Mouse (Mus musculus) frontal cortex, postnatal 14 days (tissue): Measurements from ENCODE around the gene Lmcd1.
"Not testable (repeated sequence)": the region's sequence is repeated elsewhere in the genome, so short reads cannot be mapped to it uniquely, and the experiment has no call there.

Experiments
- DNase-seq, 2 experiments: peaks; one replicate each; pipeline ENCODE4 v3.0.0; 2022; ENCODE audit warnings: low spot score in 2 of 2

Gene Lmcd1

DNA sequence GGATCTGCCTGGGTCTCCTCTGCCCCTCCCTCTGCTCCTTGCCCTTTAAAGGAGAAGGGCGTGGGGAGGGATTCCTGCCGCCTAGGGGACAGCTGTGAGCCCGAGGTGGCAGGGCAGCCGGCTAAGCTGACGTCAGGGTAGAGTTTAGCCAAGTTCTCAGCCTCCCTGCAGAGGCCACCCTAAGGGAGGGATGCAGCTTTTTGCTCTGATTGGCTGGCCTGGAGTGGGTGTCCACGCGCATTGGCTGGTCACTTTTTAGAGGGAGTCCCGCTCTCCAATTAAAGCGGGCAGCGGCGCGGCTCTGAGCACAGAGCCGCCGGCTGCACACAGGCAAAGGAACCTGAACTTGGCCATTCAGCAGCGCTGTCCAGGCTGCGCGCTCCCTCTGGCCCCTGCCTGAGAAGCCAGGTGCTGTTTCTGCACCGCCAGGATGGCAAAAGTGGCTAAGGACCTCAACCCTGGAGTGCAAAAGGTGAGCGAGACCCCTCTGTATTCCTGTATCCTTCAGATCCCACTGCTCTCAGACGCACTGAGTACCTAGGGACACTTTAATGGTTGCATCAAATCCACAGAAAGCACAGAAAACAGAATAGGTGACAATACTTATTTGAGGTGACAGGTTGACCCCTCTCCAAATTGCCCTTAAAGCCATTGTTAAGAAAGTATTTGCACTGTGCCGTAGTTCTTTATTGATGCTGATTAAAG is at the start of gene Lmcd1:
Gene Lmcd1, plus strand, starts transcription at position 258 of the 705 bp plus-strand sequence.
- DNase-seq: peak; percentile 60 to 61

GRCm38 (mm10) chr6:112223877-112224632 is 49.5 kb upstream of the Lmcd1 start:
- DNase-seq: no peak

GRCm38 (mm10) chr6:112236775-112237174 is 36.8 kb upstream of the Lmcd1 start:
- DNase-seq: no peak

DNA sequence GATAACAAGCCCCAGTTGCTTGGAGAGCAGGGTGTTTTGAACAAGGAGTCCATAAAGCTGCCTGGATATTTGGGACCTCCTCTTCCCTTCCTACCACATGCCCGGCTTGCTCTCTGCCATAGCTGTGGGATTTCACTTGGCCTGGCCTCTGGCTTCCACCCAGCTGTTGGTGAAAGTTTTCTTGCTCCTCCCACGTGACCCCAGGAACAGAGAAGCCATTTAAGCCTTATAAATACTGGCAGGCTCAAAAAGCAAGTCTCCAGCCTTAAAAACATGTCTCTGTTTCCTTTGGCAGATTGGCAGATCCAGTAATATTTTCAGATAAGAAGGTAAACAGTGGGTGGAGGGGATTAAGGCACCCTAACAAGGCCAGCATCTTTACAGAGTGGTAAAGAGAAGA is 31.3 kb upstream of the Lmcd1 start:
- no peak for DNase-seq

- DNase-seq: no peak
Measured at GRCm38 (mm10) chr6:112245639-112246038, 27.9 kb upstream of the Lmcd1 start.

DNA sequence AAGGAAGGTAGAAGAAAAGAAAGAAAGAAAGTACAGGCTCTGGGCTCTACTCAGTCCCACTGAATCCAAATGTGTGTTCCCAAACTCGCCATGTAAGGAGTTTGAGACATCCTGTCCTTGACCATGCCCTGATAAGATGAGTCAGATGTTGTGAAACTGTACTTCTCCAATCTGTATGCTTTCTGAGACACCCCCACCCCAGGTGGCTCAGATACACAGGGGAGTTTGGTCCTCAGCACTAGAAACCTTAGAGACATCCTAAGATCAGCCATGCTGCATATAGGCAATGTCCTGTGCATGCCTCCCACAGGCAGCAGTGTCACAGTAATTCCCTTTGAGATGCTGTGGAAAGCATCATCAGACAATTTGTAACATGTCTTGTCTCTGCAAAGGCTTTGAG is 26.9 kb upstream of the Lmcd1 start:
- DNase-seq: no peak

- DNase-seq: not testable (repeated sequence)
Measured at GRCm38 (mm10) chr6:112253943-112254342, 19.6 kb upstream of the Lmcd1 start.

GRCm38 (mm10) chr6:112254967-112255366 is 18.6 kb upstream of the Lmcd1 start:
- DNase-seq: no peak

- no peak for DNase-seq
Measured at GRCm38 (mm10) chr6:112255388-112256225, 18.0 kb upstream of the Lmcd1 start.

GRCm38 (mm10) chr6:112256599-112256998 is 17.0 kb upstream of the Lmcd1 start:
- no peak for DNase-seq

DNA sequence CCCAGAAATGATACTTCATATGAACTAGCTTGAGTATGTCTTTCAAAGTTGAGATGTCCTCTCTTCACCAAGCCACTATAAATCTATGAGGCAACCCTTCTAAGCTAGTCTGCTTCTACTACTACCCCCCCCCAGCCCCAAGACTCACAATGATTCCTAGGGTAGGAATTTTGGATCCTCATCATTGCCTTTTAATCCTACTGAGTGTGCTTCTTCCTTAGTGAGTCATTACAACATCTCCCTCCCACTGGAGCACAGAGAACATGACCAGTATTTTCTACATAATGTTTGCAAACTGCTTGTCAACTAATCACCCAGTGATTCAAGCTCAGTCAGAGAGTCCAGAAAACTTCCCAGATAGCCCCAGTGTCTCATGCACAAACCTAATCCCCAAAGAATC is 12.5 kb upstream of the Lmcd1 start:
- no peak for DNase-seq

DNA sequence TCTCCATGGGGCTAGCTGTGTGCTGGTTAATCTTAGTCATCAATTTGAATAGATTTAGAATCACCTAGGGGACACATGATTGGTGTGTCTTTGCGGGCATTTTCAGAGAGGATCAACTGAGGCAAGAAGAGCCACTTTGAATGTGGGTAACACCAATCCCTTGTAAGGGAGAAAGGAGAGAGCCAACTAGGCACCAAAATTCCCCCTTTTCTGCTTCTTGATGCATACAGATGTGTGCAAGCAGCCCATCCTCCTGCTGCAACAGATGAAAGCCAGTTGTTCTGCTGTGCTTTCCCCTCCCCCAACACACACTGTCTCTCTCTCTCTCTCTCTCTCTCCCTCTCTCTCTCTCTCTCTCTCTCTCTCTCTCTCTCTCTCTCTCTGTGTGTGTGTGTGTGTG is 9.2 kb upstream of the Lmcd1 start:
- DNase-seq: no peak

DNA sequence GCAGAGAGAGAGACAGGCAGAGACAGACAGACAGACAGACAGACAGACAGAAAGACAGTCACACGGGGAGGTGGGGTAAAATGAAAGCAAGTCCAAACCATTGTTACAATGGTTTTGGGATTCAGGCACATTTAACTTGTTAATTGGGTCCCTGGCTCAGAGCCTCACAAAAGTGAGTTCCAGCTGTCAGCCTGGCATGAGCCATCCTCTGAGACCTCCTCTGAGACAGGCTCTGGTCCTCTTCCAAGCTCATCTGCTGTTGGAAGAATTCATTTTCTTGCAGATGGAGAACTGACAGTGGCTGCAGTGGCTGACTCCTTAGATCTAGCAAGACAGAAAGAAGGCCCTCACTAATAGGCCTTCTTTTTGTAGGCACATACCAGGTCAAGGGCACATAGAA is 6.9 kb upstream of the Lmcd1 start:
- DNase-seq: peak; percentile 27 to 42

DNA sequence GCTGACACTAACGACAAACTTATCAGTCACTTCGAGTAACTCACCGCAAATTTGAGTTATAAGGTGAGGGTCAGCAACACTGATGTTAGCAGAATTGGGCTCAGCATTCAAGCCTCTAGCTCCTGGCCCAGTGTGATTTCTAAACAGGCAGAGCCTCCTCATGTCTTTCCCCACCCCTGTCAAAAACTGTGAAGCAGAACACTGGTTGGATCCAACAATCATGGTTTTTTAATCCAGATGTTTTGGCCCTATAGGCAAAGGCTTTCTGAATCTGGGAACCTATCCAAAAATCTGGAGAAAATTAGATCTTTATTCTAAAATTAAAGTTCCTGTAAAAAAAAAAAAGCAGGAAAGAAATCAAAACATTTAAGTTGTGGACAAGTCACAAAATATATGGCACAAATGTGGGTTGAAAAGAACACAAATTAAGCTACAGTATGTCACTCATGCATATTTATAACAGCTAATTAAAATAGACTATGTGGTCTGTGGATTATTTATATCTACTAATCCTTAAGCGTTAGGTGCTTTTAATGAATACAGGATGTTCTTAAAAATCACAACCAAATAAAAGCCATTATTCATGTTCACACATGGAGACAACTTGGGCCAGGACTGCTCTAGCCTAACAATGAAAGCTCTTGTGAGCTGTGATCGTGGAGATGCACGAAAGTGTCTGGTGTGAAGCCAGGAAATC is 5.7 kb upstream of the Lmcd1 start:
- no peak for DNase-seq

DNA sequence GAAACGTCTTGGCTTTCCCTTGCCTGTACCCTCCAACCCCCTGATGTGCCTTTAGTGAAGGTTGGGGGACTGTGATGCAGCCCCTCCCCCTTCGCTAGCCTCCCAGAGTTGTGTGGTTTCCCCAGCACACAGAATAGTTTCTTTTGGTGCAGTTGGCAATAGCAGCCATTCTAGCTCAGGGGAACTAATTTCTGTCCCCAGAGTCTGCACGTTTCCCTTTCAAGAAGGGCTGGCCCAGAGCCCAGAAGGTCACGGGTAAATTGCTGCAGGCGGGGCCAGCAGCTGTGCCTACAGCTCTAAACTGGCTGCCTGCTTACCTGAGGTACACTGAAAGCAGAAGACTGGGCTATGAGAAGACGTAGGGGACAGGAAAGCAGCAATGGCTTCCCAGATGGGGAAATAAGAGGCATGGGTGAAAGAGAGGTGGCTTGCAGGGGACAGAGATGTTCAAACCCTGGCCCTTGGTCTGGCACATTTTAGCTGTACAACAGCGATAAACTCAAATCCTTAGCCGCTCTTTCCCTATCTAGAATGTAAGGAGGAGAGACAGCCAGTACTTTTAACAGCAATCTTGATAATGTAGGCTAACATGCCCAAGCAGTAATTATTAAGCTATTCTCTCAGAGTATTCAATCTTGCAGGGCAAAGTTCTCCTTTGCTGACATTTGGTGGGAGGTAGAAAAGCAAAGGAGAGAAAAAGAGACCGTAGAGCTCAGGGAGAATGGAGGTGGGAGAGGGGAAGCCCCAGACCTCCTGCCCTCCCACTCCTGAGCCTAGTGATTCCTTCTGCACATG is 900 bp downstream of the Lmcd1 start:
- peak; percentile 40 to 48 for DNase-seq

GRCm38 (mm10) chr6:112275731-112276245 is 2.2 kb downstream of the Lmcd1 start:
- DNase-seq: no peak

- no peak for DNase-seq
Measured at GRCm38 (mm10) chr6:112278805-112279204, 5.2 kb downstream of the Lmcd1 start.

GRCm38 (mm10) chr6:112280161-112280560 is 6.6 kb downstream of the Lmcd1 start:
- DNase-seq: no peak

DNA sequence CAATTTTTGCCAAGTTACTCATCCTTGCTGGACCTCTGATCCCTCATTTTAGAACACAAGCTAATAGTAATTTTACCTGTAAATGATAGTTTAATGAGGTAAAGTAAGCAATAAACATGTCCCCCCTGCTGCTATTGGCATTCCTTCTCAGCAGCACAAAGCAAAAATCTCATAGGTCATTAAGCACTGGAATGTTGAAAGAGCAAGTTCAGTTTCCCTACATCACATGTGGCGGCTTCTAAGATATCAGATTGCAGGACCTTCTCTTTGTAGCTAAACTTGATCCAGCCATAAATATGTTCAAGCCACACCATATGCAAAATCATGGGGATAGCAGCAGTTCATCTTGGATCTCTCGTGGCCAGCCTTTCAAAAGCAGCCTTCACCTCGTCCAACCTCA is 7.4 kb downstream of the Lmcd1 start:
- DNase-seq: no peak

DNA sequence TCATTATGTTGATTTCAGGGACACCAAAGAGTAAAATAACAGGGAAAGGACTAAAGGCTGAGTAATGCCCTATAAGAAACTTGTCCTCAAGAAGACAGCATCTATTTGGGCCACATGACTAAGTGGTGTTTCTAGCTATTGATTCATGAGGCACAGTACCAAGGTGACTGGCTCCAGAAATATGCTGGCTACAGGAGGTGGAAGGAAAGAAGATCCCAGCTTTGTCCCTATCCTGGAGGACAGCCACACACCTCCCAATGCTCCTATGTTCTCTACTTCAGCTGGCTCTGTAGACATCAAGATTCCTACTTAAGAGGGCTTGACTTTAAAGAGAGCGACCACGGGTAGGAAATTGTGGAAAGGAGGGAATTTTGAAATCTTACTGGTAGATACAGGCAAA is 8.4 kb downstream of the Lmcd1 start:
- no peak for DNase-seq

- no peak for DNase-seq
Measured at GRCm38 (mm10) chr6:112284087-112284486, 10.5 kb downstream of the Lmcd1 start.
